Mouse (Mus musculus) megakaryocyte-erythroid progenitor cell, adult 5-6 weeks (primary cell): ENCODE data around the gene Eva1c. TPM values are rescaled to one million over a fixed set of nuclear protein-coding genes. Genes with fewer than 3 reads are reported as not detected.

ENCODE experiments used
- ATAC-seq: replicated peaks from 2 replicates; pipeline ENCODE4 v1.8.0; 2016; ENCODE audit warnings: mild to moderate bottlenecking, inconsistent platforms; ENCODE audit not compliant: severe bottlenecking, poor library complexity, low FRiP score, low TSS enrichment
- total RNA-seq, 2 experiments: library from RNA; stranded (forward) in 1 of 2; stranded (reverse) in 1 of 2; fragments of 200-1000, 215-1000 nt in 1 of 2; fragments of >200 nt in 1 of 2; fragmentation: Nextera tagmentation in 1 of 2; gene quantifications; 2 replicates each; pipeline ENCODE4 v1.2.3; 2014 to 2017

The Eva1c gene
- total RNA-seq, 2 experiments from 2014 or later: not detected

- no peak for ATAC-seq
These were observed 73.0 kb downstream of the Eva1c start for GRCm38 (mm10) chr16:90899498-90899897.

GRCm38 (mm10) chr16:90901364-90901763 is 74.8 kb downstream of the Eva1c start:
- ATAC-seq: no peak

GRCm38 (mm10) chr16:90903300-90903699 is 76.8 kb downstream of the Eva1c start:
- ATAC-seq: no peak

- no peak for ATAC-seq
These were observed 80.7 kb downstream of the Eva1c start for GRCm38 (mm10) chr16:90907250-90907649.

- ATAC-seq: no peak
These were observed 84.5 kb downstream of the Eva1c start for GRCm38 (mm10) chr16:90910855-90911533.

- ATAC-seq: no peak
These were observed 85.2 kb downstream of the Eva1c start for GRCm38 (mm10) chr16:90911766-90912165.

GRCm38 (mm10) chr16:90916040-90916481 is 89.5 kb downstream of the Eva1c start:
- no peak for ATAC-seq

GRCm38 (mm10) chr16:90917156-90917555 is 90.6 kb downstream of the Eva1c start:
- no peak for ATAC-seq

GRCm38 (mm10) chr16:90921471-90922159 is 95.1 kb downstream of the Eva1c start:
- no peak for ATAC-seq

GRCm38 (mm10) chr16:90924606-90925370 is 98.3 kb downstream of the Eva1c start:
- ATAC-seq: no peak

GRCm38 (mm10) chr16:90925461-90925860 is 98.9 kb downstream of the Eva1c start:
- peak; percentile 77 for ATAC-seq

GRCm38 (mm10) chr16:90927446-90927845 is 100.9 kb downstream of the Eva1c start:
- ATAC-seq: no peak

GRCm38 (mm10) chr16:90933534-90934176 is 107.1 kb downstream of the Eva1c start:
- ATAC-seq: no peak

- ATAC-seq: peak; percentile 36; the same call in 1 of the 2 replicates
These were observed 107.7 kb downstream of the Eva1c start for GRCm38 (mm10) chr16:90934193-90934686.

GRCm38 (mm10) chr16:90934687-90935328 is 108.3 kb downstream of the Eva1c start, which contains the start of gene Cfap298:
Gene Cfap298 (minus strand): TSS chr16:90935114.
- ATAC-seq: peak; percentile 96

- ATAC-seq: no peak
These were observed 114.7 kb downstream of the Eva1c start for GRCm38 (mm10) chr16:90941246-90941645.

GRCm38 (mm10) chr16:90946977-90947376 is 120.5 kb downstream of the Eva1c start:
- ATAC-seq: no peak

GRCm38 (mm10) chr16:90950354-90950963 is 123.9 kb downstream of the Eva1c start:
- ATAC-seq: peak; percentile 58

- no peak for ATAC-seq
These were observed 126.6 kb downstream of the Eva1c start for GRCm38 (mm10) chr16:90953147-90953546.
